Mouse (Mus musculus): Measurements from ENCODE around the gene Zfp595.

- TF ChIP-seq EP300 (IDR thresholded peaks at IDR 0.05; ENCODE audit: low read depth): no peak
- no peak for TF ChIP-seq CTCF (IDR thresholded peaks at IDR 0.05; ENCODE audit: low read depth)
Measured at GRCm38 (mm10) chr13:67278314-67278713, 54.1 kb downstream of the Zfp595 start, which contains the start of gene Zfp458.
